Mouse (Mus musculus): Measurements from ENCODE around the gene 9930104L06Rik.
A peak's percentile ranks its signal among the peaks of the same experiment; 100 is the strongest.

9930104L06Rik gene

DNA sequence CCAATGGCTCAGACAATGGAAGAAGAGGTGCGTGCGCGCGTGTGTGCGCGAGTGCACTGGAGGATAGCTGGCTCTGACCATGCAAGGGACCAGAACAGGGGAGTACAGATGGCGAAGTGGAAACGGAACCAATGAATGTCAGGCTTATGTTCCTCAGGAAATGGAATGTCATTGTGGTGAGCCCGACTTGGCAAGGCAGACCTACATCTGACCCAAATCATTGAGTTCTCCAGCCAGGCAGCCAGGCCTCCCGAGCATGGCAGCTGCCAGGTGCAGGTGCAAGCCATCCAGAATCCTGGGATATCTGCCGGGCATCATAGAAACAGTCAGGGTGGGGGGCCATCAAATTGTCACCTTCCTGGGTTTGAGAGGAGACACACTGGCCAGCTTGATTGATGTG, 24.1 kb downstream of the 9930104L06Rik start:
- DNase-seq = peak; percentile 48

DNA sequence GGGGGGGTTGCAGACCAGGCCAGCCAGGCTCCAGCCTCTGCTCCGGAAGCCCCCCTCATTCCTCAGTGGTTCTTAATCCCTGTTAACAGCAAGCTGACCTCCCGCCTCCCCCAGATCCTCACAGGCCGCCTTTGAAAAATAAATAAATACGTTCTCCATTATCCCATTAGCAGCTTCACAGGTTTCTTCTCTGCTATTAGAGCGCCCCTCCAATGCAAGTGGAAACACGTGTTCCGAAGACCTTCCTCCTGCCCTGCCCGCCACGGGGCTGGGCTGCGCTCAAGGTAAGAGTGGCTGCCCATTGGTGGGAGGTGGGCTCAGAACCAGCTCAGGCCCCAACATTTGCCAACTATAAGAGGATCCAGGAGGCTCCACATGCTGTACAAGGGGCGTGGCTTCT, 25.7 kb downstream of the 9930104L06Rik start:
- no peak for DNase-seq

- no peak for DNase-seq
These were observed 28.2 kb downstream of the 9930104L06Rik start for GRCm38 (mm10) chr4:124964912-124965599.

GRCm38 (mm10) chr4:124968711-124969110, 31.9 kb downstream of the 9930104L06Rik start:
- DNase-seq = no peak

DNA sequence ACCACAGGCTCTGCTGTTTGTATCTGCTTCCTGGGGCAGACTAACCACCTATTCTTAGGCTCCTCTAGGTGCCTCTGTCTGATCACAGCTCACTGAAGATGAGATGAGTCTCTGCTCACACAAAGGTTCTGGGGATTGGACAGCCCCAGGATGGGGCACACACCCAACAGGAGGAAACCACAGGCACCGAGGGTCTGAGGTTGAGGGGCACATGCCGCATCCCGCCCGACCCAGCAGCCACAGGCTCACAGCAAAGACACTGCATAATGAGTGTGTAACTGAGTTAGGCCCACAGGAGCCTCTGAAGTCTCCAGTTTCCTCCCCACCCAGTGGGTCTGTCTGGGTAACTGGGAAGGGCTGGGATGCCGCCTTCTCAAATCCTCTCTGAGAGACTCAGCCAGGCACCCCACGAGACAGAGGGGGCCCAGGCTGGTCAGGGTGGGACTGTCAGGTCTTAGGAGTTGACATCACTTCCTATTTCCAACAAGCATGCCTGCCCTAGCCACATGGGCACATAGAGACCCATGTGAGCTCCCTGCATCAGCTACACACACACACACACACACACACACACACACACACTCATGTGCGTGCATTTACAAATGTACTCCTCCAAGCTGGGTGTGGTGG, 32.5 kb downstream of the 9930104L06Rik start:
- DNase-seq = no peak

DNA sequence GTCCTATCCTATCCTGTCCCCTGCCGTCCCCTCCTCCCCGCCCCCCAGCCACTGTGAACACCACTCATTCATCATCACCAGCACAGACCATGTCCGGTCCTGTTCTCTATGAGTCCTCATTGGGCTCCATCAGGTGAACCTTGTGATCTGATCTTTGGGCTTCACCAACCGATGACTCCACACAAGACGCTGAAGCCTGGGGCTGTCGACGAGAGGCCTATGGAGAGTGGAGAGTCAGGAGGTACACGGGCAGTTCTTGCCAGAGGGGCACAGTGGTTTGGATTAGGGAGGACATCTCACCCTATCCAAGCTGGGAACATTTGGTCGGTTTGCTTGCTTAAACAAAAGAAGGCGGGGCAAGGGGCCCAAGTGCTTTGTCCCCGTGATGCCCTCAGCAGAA, 33.3 kb downstream of the 9930104L06Rik start:
- DNase-seq = no peak

DNA sequence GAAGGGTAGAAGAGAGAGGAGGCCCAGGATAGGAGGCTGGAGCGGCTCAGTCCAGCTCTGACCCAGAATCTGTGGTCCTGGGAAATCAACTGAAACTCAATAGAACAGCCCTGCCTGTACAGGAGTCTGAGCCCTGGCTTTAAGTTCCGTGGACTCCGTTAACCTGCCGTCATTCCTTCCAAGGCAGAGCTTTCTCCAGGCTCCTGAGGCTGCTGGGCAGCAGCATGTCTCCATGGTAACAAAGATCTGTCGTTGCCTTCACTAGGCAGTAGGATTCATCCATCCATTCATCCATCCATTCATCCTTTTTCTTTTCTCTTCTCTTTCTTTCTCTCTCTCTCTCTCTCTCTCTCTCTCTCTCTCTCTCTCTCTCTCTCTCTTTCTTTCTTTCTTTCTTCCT, 33.8 kb downstream of the 9930104L06Rik start:
- no peak for DNase-seq

DNA sequence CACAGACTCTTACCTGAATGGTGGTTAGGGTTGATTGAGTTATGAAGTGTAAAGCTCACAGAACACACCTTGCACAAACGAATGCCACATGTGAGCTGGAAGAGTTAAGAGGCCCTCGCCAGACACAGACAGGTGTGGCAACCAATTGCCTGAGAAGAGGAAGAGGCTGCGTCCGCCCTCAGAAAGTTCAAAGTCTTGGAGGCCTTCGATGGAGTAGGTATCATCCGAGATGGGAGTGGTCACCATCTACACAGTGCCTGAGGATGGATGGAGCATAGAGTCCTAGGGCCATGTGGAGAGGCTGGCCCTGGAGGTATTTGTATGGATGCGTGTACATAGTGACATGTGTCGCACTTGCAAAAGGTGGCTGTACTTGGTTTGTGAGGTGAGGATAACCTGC, 34.2 kb downstream of the 9930104L06Rik start:
- DNase-seq = no peak

GRCm38 (mm10) chr4:124972316-124972715, 35.5 kb downstream of the 9930104L06Rik start:
- no peak for DNase-seq

- no peak for DNase-seq
These were observed 36.4 kb downstream of the 9930104L06Rik start for GRCm38 (mm10) chr4:124973296-124973695.

GRCm38 (mm10) chr4:124978201-124978600, 41.4 kb downstream of the 9930104L06Rik start:
- DNase-seq = no peak

- DNase-seq = no peak
These were observed 47.2 kb downstream of the 9930104L06Rik start for GRCm38 (mm10) chr4:124983893-124984526.

- no peak for DNase-seq
These were observed 48.2 kb downstream of the 9930104L06Rik start for GRCm38 (mm10) chr4:124984871-124985670.

- DNase-seq = no peak
These were observed 49.1 kb downstream of the 9930104L06Rik start, which contains the start of gene Rspo1 for GRCm38 (mm10) chr4:124985671-124986602. Gene Rspo1 (plus strand): TSS chr4:124986430.

GRCm38 (mm10) chr4:124986739-124987710, 50.2 kb downstream of the 9930104L06Rik start:
- no peak for DNase-seq

DNA sequence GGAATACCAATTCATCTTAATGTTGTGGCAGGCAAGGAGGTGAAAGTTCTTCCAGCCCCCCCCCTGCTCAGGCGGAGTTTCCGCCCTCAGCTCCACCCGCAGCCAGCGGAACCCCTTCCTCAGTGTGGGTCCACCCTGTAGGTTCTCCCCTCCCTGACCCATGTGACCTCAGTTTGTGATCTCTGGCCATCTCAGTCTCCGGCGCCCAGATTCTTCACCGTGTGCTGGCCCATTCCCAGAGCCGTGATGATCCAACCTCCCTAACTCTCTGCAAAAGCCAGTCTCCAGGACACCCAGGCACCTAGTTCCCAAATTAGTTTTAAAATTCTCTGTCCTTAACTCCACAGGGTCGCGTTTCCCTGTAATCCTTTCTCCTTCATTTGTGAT, 50.9 kb downstream of the 9930104L06Rik start:
- DNase-seq = no peak

GRCm38 (mm10) chr4:124988382-124988781, 51.5 kb downstream of the 9930104L06Rik start:
- DNase-seq = no peak

DNA sequence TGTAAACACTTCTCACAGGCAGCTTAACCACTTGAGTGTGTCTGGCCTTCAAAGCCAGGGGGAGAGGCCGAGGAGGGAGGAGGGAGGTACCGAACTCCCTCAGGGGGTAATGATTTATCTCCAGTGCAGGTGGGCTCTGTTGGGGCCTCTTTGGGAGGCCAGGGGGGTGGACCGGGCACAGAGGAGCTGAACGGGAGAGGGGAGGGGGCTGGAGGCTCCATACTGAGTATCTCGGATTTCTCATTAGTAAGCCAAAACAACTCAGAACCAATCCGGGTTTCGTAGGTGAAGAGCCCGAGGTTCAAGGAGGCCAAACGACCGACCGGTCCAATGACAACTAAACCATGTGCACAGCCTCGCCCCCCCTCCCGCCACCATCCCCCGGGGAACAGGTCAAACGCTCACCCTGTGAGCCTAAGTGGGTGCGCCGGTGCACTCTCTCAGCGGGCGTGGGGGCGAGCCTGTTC, 53.0 kb downstream of the 9930104L06Rik start:
- no peak for DNase-seq

DNA sequence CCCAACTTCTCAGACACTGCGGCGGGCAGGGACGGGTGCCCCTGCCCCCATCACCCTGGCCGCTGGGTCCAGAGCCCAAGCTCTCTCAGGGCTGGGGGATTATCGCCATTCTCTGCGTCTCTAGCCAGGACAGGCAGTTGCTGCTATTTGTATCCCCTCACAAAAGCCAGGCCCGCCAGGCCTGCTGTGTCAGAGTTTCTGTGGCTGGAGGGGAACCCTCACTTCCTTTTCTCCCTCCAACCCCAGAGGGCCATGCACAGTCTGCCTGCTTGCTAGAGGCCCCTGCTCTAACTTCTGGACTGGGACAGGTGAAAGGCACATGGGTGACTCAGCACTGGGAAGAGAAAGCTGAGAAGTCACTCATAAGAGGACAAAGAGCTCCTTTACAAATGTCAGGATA, 53.5 kb downstream of the 9930104L06Rik start:
- DNase-seq = no peak
